Mouse (Mus musculus) CH12.LX (cell line): ENCODE measurements around the gene Neurl4. TPM values are rescaled to one million over a fixed set of nuclear protein-coding genes. Genes with fewer than 3 reads are reported as not detected.

Experiments used
- DNase-seq: peaks from one replicate; pipeline ENCODE4 v3.0.0-alpha.2; 2013; ENCODE audit errors: extremely low read depth
- H3K27ac ChIP-seq: 2 replicates; pipeline ENCODE4 v1.5.1; 2012; ENCODE audit warnings: low read depth, mild to moderate bottlenecking, control low read depth, moderate library complexity; ENCODE audit not compliant: insufficient read depth
- H3K27me3 ChIP-seq: replicated peaks from 2 replicates; pipeline ENCODE3; 2012; ENCODE audit warnings: inconsistent platforms
- H3K36me3 ChIP-seq, 2 experiments: replicated peaks in 1 of 2; 2 replicates each; pipeline versions ENCODE3 to v1.6.1; 2012; ENCODE audit warnings: inconsistent platforms in 1 of 2, low read length in 1 of 2, mild to moderate bottlenecking in 1 of 2, mixed read lengths in 1 of 2, moderate library complexity in 1 of 2; ENCODE audit not compliant: control insufficient read depth in 1 of 2, insufficient read depth in 1 of 2
- H3K4me1 ChIP-seq, 2 experiments: 2 replicates each; pipeline ENCODE4 v1.6.1; 2012; ENCODE audit warnings: inconsistent platforms in 1 of 2, moderate library complexity in 1 of 2; ENCODE audit not compliant: insufficient read depth in 2 of 2, control insufficient read depth in 1 of 2
- H3K4me2 ChIP-seq: 2 replicates; pipeline ENCODE4 v1.6.1; 2012; ENCODE audit warnings: low read depth, mild to moderate bottlenecking, control low read depth; ENCODE audit not compliant: poor library complexity, insufficient read depth, severe bottlenecking
- H3K4me3 ChIP-seq, 3 experiments: fragments of 150-350 bp in 1 of 3; sonication (generic) in 1 of 3; replicated peaks in 1 of 3; 2 replicates each; pipeline versions ENCODE3 to v1.5.1; 2011 to 2012; ENCODE audit warnings: low read depth in 2 of 3, low read length in 2 of 3, mild to moderate bottlenecking in 2 of 3, moderate library complexity in 2 of 3, control low read depth in 1 of 3, improper control_type of control experiment in 1 of 3, inconsistent platforms in 1 of 3, mixed read lengths in 1 of 3; ENCODE audit not compliant: poor library complexity in 1 of 3
- H3K79me2 ChIP-seq: replicated peaks from 2 replicates; pipeline ENCODE4 v1.6.1; 2012; ENCODE audit warnings: mild to moderate bottlenecking, moderate library complexity; ENCODE audit not compliant: control insufficient read depth, poor library complexity, insufficient read depth, severe bottlenecking; ENCODE audit errors: extremely low read depth
- H3K9ac ChIP-seq: 2 replicates; pipeline ENCODE4 v1.6.1; 2012; ENCODE audit warnings: low read depth, mild to moderate bottlenecking, control low read depth, moderate library complexity; ENCODE audit not compliant: insufficient read depth
- H3K9me3 ChIP-seq: replicated peaks from 2 replicates; pipeline ENCODE3; 2012; ENCODE audit warnings: low read length, inconsistent platforms, mixed read lengths
- BHLHE40 ChIP-seq: IDR thresholded peaks from 2 replicates; pipeline ENCODE4 v1.6.1; 2011; ENCODE audit warnings: mild to moderate bottlenecking, low read depth, low read length, improper control_type of control experiment
- CHD1 ChIP-seq: IDR thresholded peaks from 2 replicates; pipeline ENCODE4 v1.6.1; 2012; ENCODE audit warnings: low read depth, low read length, improper control_type of control experiment, inconsistent platforms
- CHD2 ChIP-seq: IDR thresholded peaks from 2 replicates; pipeline ENCODE4 v1.6.1; 2011; ENCODE audit warnings: low read length, improper control_type of control experiment
- CTCF ChIP-seq, 2 experiments: IDR thresholded peaks in 1 of 2; conservative IDR thresholded peaks in 1 of 2; 2 replicates each; pipeline ENCODE4 v1.5.1; 2011 to 2012; ENCODE audit warnings: low read depth in 2 of 2, low read length in 2 of 2, improper control_type of control experiment in 1 of 2, inconsistent platforms in 1 of 2, mild to moderate bottlenecking in 1 of 2, moderate library complexity in 1 of 2
- E2F4 ChIP-seq: IDR thresholded peaks from 2 replicates; pipeline ENCODE4 v1.6.1; 2011; ENCODE audit warnings: low read depth, low read length, improper control_type of control experiment; ENCODE audit not compliant: insufficient replicate concordance
- ELF1 ChIP-seq: IDR thresholded peaks from 2 replicates; pipeline ENCODE4 v1.6.1; 2014; ENCODE audit warnings: low read depth, mild to moderate bottlenecking, inconsistent platforms, low read length, improper control_type of control experiment
- GABPA ChIP-seq: IDR thresholded peaks from 2 replicates; pipeline ENCODE4 v1.6.1; 2012; ENCODE audit warnings: low read depth, low read length, improper control_type of control experiment, inconsistent platforms; ENCODE audit not compliant: insufficient replicate concordance
- HCFC1 ChIP-seq: IDR thresholded peaks from 2 replicates; pipeline ENCODE4 v1.6.1; 2012; ENCODE audit warnings: low read depth, mild to moderate bottlenecking, inconsistent platforms, low read length, improper control_type of control experiment
- IRF4 ChIP-seq: IDR thresholded peaks from 2 replicates; pipeline ENCODE4 v1.6.1; 2014; ENCODE audit warnings: low read depth, mild to moderate bottlenecking, inconsistent platforms, low read length, improper control_type of control experiment
- JUN ChIP-seq: IDR thresholded peaks from 2 replicates; pipeline ENCODE4 v1.6.1; 2011; ENCODE audit warnings: low read depth, mild to moderate bottlenecking, low read length, improper control_type of control experiment, moderate library complexity; ENCODE audit not compliant: insufficient read depth
- JUND ChIP-seq: conservative IDR thresholded peaks from 2 replicates; pipeline ENCODE4 v1.6.1; 2011; ENCODE audit warnings: low read depth, low read length, improper control_type of control experiment
- KAT2A ChIP-seq: IDR thresholded peaks from 2 replicates; pipeline ENCODE4 v1.6.1; 2012; ENCODE audit warnings: low read length, improper control_type of control experiment, inconsistent platforms; ENCODE audit not compliant: insufficient replicate concordance
- MEF2A ChIP-seq: IDR thresholded peaks from 2 replicates; pipeline ENCODE4 v1.6.1; 2014; ENCODE audit warnings: low read depth, mild to moderate bottlenecking, inconsistent platforms, low read length, improper control_type of control experiment, borderline replicate concordance
- NELFE ChIP-seq: IDR thresholded peaks from 2 replicates; pipeline ENCODE4 v1.6.1; 2011; ENCODE audit warnings: low read depth, low read length, improper control_type of control experiment
- NRF1 ChIP-seq: IDR thresholded peaks from 2 replicates; pipeline ENCODE4 v1.6.1; 2014; ENCODE audit warnings: low read depth, mild to moderate bottlenecking, inconsistent platforms, low read length, improper control_type of control experiment, moderate library complexity
- RAD21 ChIP-seq: IDR thresholded peaks from 2 replicates; pipeline ENCODE4 v1.6.1; 2011; ENCODE audit warnings: low read depth, mild to moderate bottlenecking, low read length, improper control_type of control experiment, moderate library complexity
- RCOR1 ChIP-seq: conservative IDR thresholded peaks from 2 replicates; pipeline ENCODE4 v1.6.1; 2012; ENCODE audit warnings: low read depth, mild to moderate bottlenecking, inconsistent platforms, low read length, improper control_type of control experiment
- SIN3A ChIP-seq: IDR thresholded peaks from 2 replicates; pipeline ENCODE4 v1.6.1; 2012; ENCODE audit warnings: low read length, improper control_type of control experiment, inconsistent platforms
- TCF12 ChIP-seq: IDR thresholded peaks from 2 replicates; pipeline ENCODE4 v1.6.1; 2014; ENCODE audit warnings: low read depth, mild to moderate bottlenecking, inconsistent platforms, low read length, improper control_type of control experiment
- UBTF ChIP-seq: IDR thresholded peaks from 2 replicates; pipeline ENCODE4 v1.6.1; 2012; ENCODE audit warnings: low read depth, mild to moderate bottlenecking, inconsistent platforms, low read length, improper control_type of control experiment, moderate library complexity
- USF2 ChIP-seq: conservative IDR thresholded peaks from 2 replicates; pipeline ENCODE4 v1.6.1; 2011; ENCODE audit warnings: low read depth, low read length, improper control_type of control experiment
- ZC3H11A ChIP-seq: IDR thresholded peaks from 2 replicates; pipeline ENCODE4 v1.6.1; 2012; ENCODE audit warnings: low read depth, mild to moderate bottlenecking, inconsistent platforms, low read length, improper control_type of control experiment
- ZKSCAN1 ChIP-seq: IDR thresholded peaks from 2 replicates; pipeline ENCODE4 v1.6.1; 2012; ENCODE audit warnings: low read depth, inconsistent platforms, low read length, improper control_type of control experiment, borderline replicate concordance
- ZNF384 ChIP-seq: IDR thresholded peaks from 2 replicates; pipeline ENCODE4 v1.6.1; 2012; ENCODE audit warnings: low read depth, low read length, improper control_type of control experiment, inconsistent platforms
- dilution Hi-C: fragments of 300-500 bp; cut with MboI; formaldehyde crosslinking; loops from 2 replicates; pipeline ENCODE4 v1.14.3; 2020; ENCODE audit warnings: low sequenced_read_pairs; ENCODE audit not compliant: extremely low pct_unique_long_range_greater_than_20kb, extremely low pct_ligation_motif_present
- in situ Hi-C: fragments of 300-500 bp; cut with MboI; formaldehyde crosslinking; loops from 3 replicates; pipeline ENCODE4 v1.14.3; 2019; ENCODE audit warnings: low sequenced_read_pairs, low pct_ligation_motif_present, low pct_unique_long_range_greater_than_20kb, mixed read lengths
- polyA plus RNA-seq: library from polyadenylated mRNA; unstranded; fragments of >175 nt; gene quantifications from 2 replicates; pipeline ENCODE4 v1.2.1, GENCODE M21; 2012; ENCODE audit warnings: low read depth; ENCODE audit not compliant: insufficient read length
- total RNA-seq, 2 experiments: library from RNA; depleted of rRNA; stranded (reverse); fragments of 300-350 nt in 1 of 2; fragments of >200 nt in 1 of 2; gene quantifications; 2 replicates each; pipeline ENCODE4 v1.2.3; 2012 to 2014

The Neurl4 gene
- total and polyA plus RNA-seq, 3 experiments = 21.4 to 51.0 (median 40.1) TPM

GRCm38 (mm10) chr11:69909174-69909573, 8.3 kb downstream of the Neurl4 start:
- in situ Hi-C loops (no loop called here), dilution Hi-C loops (no loop called here)

GRCm38 (mm10) chr11:69910177-69910576, 9.3 kb downstream of the Neurl4 start:
- Histone ChIP-seq H3K9ac (no peak overlapping the region), H3K79me2 (no peaks in the 10 kb centered on the region; the same call in 1 of the 2 replicates), H3K9me3 (no peaks in the 10 kb centered on the region), H3K4me1 (peaks cover 7 to 19% of the 10 kb centered on the region in 2 experiments; a peak in 3 of 4 replicates), H3K27me3 (no peaks in the 10 kb centered on the region), H3K4me2 (no peak overlapping the region), H3K27ac (no peak overlapping the region), H3K36me3 (peaks cover 85 to 94% of the 10 kb centered on the region in 2 experiments), H3K4me3 (no peak overlapping the region)
- in situ Hi-C loops (no loop called here), dilution Hi-C loops (no loop called here)
- no peak for TF ChIP-seq MEF2A
- TF ChIP-seq BHLHE40 = no peak
- TF ChIP-seq UBTF = no peak
- TF ChIP-seq ZKSCAN1 = no peak
- TF ChIP-seq NELFE = no peak
- no peak for TF ChIP-seq CTCF (conservative IDR thresholded peaks at IDR 0.05 in 1 of 2, IDR thresholded peaks at IDR 0.05 in 1 of 2; ENCODE audit: low read depth in 2 of 2, low read length in 2 of 2)
- TF ChIP-seq JUN = no peak
- TF ChIP-seq ZNF384 = no peak
- no peak for TF ChIP-seq RCOR1
- TF ChIP-seq KAT2A = no peak
- TF ChIP-seq ZC3H11A = no peak
- no peak for TF ChIP-seq HCFC1
- DNase-seq = no peak

More at GRCm38 (mm10) chr11:69909174-69909573, 8.3 kb downstream of the Neurl4 start:
- Histone ChIP-seq H3K4me1 (peaks cover 7 to 10% of the 10 kb centered on the region in 2 experiments; a peak in 3 of 4 replicates), H3K79me2 (no peaks in the 10 kb centered on the region), H3K9me3 (no peaks in the 10 kb centered on the region), H3K36me3 (peaks cover 85 to 90% of the 10 kb centered on the region in 2 experiments), H3K4me2 (no peak overlapping the region), H3K9ac (no peak overlapping the region), H3K4me3 (no peak overlapping the region), H3K27me3 (no peaks in the 10 kb centered on the region), H3K27ac (no peak overlapping the region)
- TF ChIP-seq MEF2A = no peak
- TF ChIP-seq NRF1 = no peak
- no peak for TF ChIP-seq HCFC1
- no peak for TF ChIP-seq ZNF384
- no peak for TF ChIP-seq E2F4
- TF ChIP-seq SIN3A = no peak
- no peak for TF ChIP-seq GABPA
- TF ChIP-seq ELF1 = no peak
- no peak for TF ChIP-seq JUND
- no peak for TF ChIP-seq NELFE
- no peak for TF ChIP-seq CHD1
- no peak for TF ChIP-seq CHD2
- no peak for TF ChIP-seq IRF4
- no peak for TF ChIP-seq RAD21
- no peak for TF ChIP-seq KAT2A
- TF ChIP-seq TCF12 = no peak
- no peak for TF ChIP-seq USF2
- TF ChIP-seq JUN = no peak
- no peak for DNase-seq
